Mouse (Mus musculus) liver, postnatal 0 days (tissue): ENCODE results near the gene Upf3b. TPM values are rescaled to one million over a fixed set of nuclear protein-coding genes. Genes with fewer than 3 reads are reported as not detected.

Experiments
- ATAC-seq: fragments of 200-750 bp; cut with Nextera tagmentation; 2 replicates; pipeline ENCODE4 v1.8.0; 2017; ENCODE audit warnings: mild to moderate bottlenecking, moderate library complexity
- DNase-seq: peaks from one replicate; pipeline ENCODE4 v3.0.0-alpha.2; 2016
- H3K27ac ChIP-seq: fragments of 300-500 bp; sonication (generic); 2 replicates; pipeline ENCODE4 v1.5.1; 2014; ENCODE audit warnings: antibody characterized with exemption, moderate library complexity, mild to moderate bottlenecking, low read depth
- H3K27me3 ChIP-seq: fragments of 300-500 bp; sonication (generic); 2 replicates; pipeline ENCODE4 v1.6.1; 2014; ENCODE audit warnings: low read length, control low read depth, mixed read lengths; ENCODE audit not compliant: insufficient read depth
- H3K36me3 ChIP-seq: fragments of 300-500 bp; sonication (generic); replicated peaks from 2 replicates; pipeline ENCODE4 v1.6.1; 2014; ENCODE audit warnings: mild to moderate bottlenecking, control low read depth, low read length, moderate library complexity, mixed read lengths; ENCODE audit not compliant: insufficient read depth
- H3K4me1 ChIP-seq: fragments of 300-500 bp; sonication (generic); 2 replicates; pipeline ENCODE4 v1.6.1; 2014; ENCODE audit warnings: antibody characterized with exemption, mild to moderate bottlenecking, control low read depth; ENCODE audit not compliant: insufficient read depth
- H3K4me2 ChIP-seq: fragments of 300-500 bp; sonication (generic); 2 replicates; pipeline ENCODE4 v1.6.1; 2014; ENCODE audit warnings: low read depth, mild to moderate bottlenecking, low read length, moderate library complexity, mixed read lengths
- H3K4me3 ChIP-seq: fragments of 300-500 bp; sonication (generic); 2 replicates; pipeline ENCODE4 v1.5.1; 2014; ENCODE audit warnings: low read depth, low read length
- H3K9ac ChIP-seq: fragments of 300-500 bp; sonication (generic); replicated peaks from 2 replicates; pipeline ENCODE4 v1.6.1; 2014; ENCODE audit warnings: mild to moderate bottlenecking, moderate library complexity
- H3K9me3 ChIP-seq: fragments of 300-500 bp; sonication (generic); 2 replicates; pipeline ENCODE4 v1.6.1; 2016; ENCODE audit warnings: mild to moderate bottlenecking, control low read depth, low read length, mixed read lengths
- CTCF ChIP-seq: sonication (generic); IDR thresholded peaks from 2 replicates; pipeline ENCODE4 v1.5.1; 2016; ENCODE audit warnings: antibody characterized with exemption, low read depth
- EP300 ChIP-seq: IDR thresholded peaks from 2 replicates; pipeline ENCODE4 v1.6.1; 2016; ENCODE audit warnings: antibody characterized with exemption, low read depth, mild to moderate bottlenecking
- WGBS: fragments of 180-500 bp; shearing (Covaris S2); extraction: QIAGEN DNeasy Blood & Tissue Kit; methylation state at CpG from one replicate; pipeline ENCODE4 v1.1.7; 2014; ENCODE audit not compliant: insufficient replicate concordance; 5-methylcytosine and 5-hydroxymethylcytosine counted together
- polyA plus RNA-seq: library from polyadenylated mRNA; unstranded; fragments of >200 nt; fragmentation: Nextera tagmentation; extraction: Ambion mirVana; gene quantifications from 2 replicates; pipeline ENCODE4 v1.2.1, GENCODE M21; 2015

Upf3b gene
- polyA plus RNA-seq, 1 experiment from 2014 or later = 8.5 TPM

DNA sequence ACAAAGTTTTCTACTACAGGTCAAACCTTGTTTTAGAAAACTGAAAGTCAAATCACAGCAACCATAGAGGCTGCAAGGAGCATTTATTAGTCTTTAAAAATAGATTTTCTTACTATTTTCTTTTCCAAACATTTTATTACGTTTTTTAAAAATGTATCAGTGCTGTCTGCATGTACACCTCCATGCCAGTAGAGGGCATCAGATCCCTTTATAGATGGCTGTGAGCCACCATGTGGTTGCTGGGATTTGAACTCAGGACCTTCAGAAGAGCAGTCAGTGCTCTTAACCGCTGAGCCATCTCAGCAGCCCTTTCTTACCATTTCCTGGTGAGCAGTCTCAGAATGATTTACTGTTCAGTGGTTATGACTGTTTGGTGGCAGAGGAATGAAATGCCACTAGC, 6.3 kb downstream of the Upf3b start:
- Histone ChIP-seq H3K4me3 (no peak overlapping the region), H3K9ac (no peak overlapping the region), H3K4me1 (no peaks in the 10 kb centered on the region), H3K36me3 (peaks cover 4% of the 10 kb centered on the region), H3K9me3 (no peaks in the 10 kb centered on the region), H3K27me3 (no peaks in the 10 kb centered on the region), H3K4me2 (no peak overlapping the region), H3K27ac (no peak overlapping the region)
- ATAC-seq = no peak
- no peak for DNase-seq
- 75% methylated on average over 2 of the region's 2 CpGs for WGBS
- peak; percentile 55 for TF ChIP-seq CTCF
- TF ChIP-seq EP300 = no peak

DNA sequence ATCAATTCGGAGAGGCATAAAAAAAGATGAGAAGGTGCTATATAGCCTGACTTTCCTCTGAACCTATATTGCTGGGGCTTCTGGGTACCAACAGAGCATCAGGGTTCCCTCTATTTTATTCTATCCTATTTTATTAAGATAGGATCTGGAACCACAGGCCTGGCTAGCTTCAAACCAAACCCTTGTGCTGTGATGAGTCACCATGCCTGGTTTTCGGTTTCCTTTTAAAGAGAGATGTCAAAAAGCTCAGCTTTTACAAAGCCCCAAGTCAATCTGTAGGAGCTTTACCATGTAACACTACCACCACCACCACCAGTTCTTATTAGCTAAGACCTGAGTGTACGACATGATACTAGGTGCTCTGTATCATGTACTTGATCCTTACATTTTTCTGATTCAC, 11.4 kb downstream of the Upf3b start:
- WGBS = 90% methylated on average over 3 of the region's 3 CpGs
- H3K9ac ChIP-seq = no peak overlapping the region
- no peak overlapping the region for H3K4me3 ChIP-seq
- H3K4me1 ChIP-seq = no peaks in the 10 kb centered on the region
- DNase-seq (no peak), ATAC-seq (no peak)
- no peaks in the 10 kb centered on the region for H3K9me3 ChIP-seq
- H3K27ac ChIP-seq = no peak overlapping the region
- no peak overlapping the region for H3K4me2 ChIP-seq
- no peaks in the 10 kb centered on the region for H3K27me3 ChIP-seq
- TF ChIP-seq EP300 (no peak), CTCF (no peak)
- peaks cover 10% of the 10 kb centered on the region for H3K36me3 ChIP-seq

DNA sequence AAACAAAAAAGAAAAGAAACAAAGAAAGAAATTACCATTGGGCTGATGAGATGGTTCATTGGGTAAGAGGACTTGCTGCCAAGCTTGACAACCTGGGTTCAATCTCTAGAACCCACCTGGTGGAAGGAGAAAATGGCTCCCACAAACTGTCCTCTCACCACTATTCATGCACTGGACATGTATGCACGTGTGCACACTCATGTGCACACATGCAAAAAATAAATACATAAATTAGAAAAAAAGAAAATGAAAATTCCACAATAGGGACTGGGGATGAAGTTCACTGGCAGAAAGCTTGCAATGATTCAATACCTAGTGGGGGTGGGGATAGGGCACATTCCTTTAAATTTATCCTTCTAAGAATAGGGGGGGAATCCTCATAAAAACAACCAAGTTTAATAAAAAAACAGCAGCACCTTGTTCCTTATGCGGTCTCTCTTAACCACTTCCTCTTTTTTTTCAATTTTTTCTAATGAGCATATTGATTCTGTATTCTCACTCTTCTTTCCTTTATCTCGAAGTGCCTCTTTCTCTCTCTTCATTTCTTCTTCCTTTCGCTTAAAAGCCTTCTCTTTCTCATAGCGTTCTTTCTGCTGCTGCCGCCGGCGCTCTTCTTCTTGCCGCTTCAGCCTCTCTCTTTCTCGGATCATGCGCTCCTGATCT, 14.9 kb downstream of the Upf3b start:
- no peaks in the 10 kb centered on the region for H3K27me3 ChIP-seq
- peaks cover 11% of the 10 kb centered on the region for H3K36me3 ChIP-seq
- no peak overlapping the region for H3K27ac ChIP-seq
- H3K4me2 ChIP-seq = no peak overlapping the region
- H3K9me3 ChIP-seq = no peaks in the 10 kb centered on the region
- no peak overlapping the region for H3K4me3 ChIP-seq
- ATAC-seq (no peak), DNase-seq (no peak)
- 72% methylated on average over 11 of the region's 11 CpGs for WGBS
- no peak overlapping the region for H3K9ac ChIP-seq
- TF ChIP-seq EP300 (no peak), CTCF (no peak)
- no peaks in the 10 kb centered on the region for H3K4me1 ChIP-seq

DNA sequence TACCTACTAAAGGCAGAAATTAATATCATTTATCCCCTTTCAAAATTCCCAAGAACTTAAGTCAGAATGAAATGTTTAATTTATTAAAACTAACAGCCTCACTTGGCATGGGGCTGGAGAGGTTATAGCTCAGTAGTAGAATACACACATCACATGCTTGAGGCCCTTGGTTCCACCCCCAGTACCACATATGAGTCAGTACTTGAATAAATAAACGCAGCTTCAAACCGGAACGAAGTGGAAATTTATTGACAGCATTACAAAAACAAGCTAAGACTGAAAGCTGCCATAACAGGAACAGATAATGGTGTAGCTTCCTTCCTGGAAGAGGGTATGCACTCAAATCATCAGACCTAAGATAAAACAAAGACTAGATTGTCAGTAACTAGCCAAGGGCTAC, 18.7 kb downstream of the Upf3b start:
- H3K27ac ChIP-seq = no peak overlapping the region
- no peak overlapping the region for H3K4me2 ChIP-seq
- TF ChIP-seq EP300 (no peak), CTCF (no peak)
- 79% methylated on average over 3 of the region's 3 CpGs for whole genome bisulfite sequencing
- ATAC-seq (no peak), DNase-seq (no peak)
- H3K4me1 ChIP-seq = no peaks in the 10 kb centered on the region
- H3K36me3 ChIP-seq = peaks cover 7% of the 10 kb centered on the region
- no peak overlapping the region for H3K4me3 ChIP-seq
- H3K9ac ChIP-seq = no peak overlapping the region
- H3K27me3 ChIP-seq = no peaks in the 10 kb centered on the region
- no peaks in the 10 kb centered on the region for H3K9me3 ChIP-seq

DNA sequence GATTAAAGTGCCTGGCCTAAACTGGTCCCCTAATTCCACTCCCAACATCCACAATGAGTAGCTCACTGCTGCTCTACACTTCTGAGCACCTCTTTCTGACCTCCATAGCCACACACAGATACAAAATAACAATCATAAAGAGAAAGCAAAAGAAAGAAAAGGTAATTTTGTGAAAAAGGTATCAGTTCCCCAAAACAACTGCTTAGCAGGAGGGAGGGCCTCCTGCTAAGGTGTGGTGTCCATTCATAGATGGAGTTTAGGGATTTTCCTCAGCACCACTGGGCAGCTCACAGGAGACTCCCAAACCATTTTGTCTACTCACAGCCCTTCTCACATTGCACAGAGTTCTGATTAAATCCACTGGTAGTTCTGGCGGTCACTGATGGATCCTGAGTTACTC, 21.3 kb downstream of the Upf3b start:
- ATAC-seq (no peak), DNase-seq (no peak)
- 72% methylated on average over 1 of the region's 1 CpGs for WGBS
- TF ChIP-seq CTCF = no peak
- no peak overlapping the region for H3K27ac ChIP-seq
- H3K27me3 ChIP-seq = no peaks in the 10 kb centered on the region
- no peak overlapping the region for H3K4me3 ChIP-seq
- H3K4me2 ChIP-seq = no peak overlapping the region
- H3K9ac ChIP-seq = no peak overlapping the region
- H3K36me3 ChIP-seq = peaks cover 5% of the 10 kb centered on the region; the same call in 1 of the 2 replicates
- H3K4me1 ChIP-seq = no peaks in the 10 kb centered on the region
- H3K9me3 ChIP-seq = no peaks in the 10 kb centered on the region

DNA sequence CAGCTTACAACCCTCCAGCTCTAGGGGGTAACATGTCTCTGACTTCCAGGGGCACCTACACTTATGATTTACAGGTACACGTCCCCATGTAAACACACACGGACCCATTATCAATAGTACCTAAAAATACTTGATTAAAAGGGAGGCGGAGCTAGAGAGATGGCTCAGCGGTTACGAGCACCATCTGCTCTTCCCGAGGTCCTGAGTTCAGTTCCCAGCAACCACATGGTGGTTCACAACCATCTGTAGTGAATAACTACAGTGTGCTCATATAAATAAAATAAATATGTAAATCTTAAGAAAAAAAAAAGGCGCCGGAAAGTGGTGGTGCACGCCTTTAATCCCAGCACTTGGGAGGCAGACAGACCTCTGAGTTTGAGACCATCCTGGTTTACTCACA, 24.5 kb downstream of the Upf3b start:
- Histone ChIP-seq H3K27ac (peak overlapping the region; percentile 86), H3K27me3 (no peaks in the 10 kb centered on the region), H3K9me3 (no peaks in the 10 kb centered on the region), H3K4me1 (peaks cover 3% of the 10 kb centered on the region; the same call in 1 of the 2 replicates), H3K4me2 (peak overlapping the region; percentile 76), H3K4me3 (peak overlapping the region; percentile 67), H3K36me3 (peaks cover 16% of the 10 kb centered on the region), H3K9ac (peak overlapping the region; percentile 46; the same call in 1 of the 2 replicates)
- WGBS = 14% methylated on average over 9 of the region's 9 CpGs
- DNase-seq (no peak), ATAC-seq (peak; percentile 51)
- no peak for TF ChIP-seq EP300
- no peak for TF ChIP-seq CTCF
